Mouse (Mus musculus) heart, embryonic 12.5 days (tissue): ENCODE measurements around the gene Epha6. TPM values are rescaled to one million over a fixed set of nuclear protein-coding genes. Genes with fewer than 3 reads are reported as not detected.

Experiments used
- ATAC-seq: fragments of 200-750 bp; cut with Nextera tagmentation; 2 replicates; pipeline ENCODE4 v1.8.0; 2017; ENCODE audit warnings: moderate TSS enrichment, moderate library complexity; ENCODE audit not compliant: insufficient number of reproducible peaks, low FRiP score
- H3K27ac ChIP-seq: fragments of 300-500 bp; sonication (generic); 2 replicates; pipeline ENCODE4 v1.5.1; 2016; ENCODE audit warnings: mild to moderate bottlenecking, moderate library complexity; ENCODE audit not compliant: poor library complexity, severe bottlenecking
- H3K27me3 ChIP-seq: fragments of 300-500 bp; sonication (generic); replicated peaks from 2 replicates; pipeline ENCODE4 v1.6.1; 2016; ENCODE audit warnings: mild to moderate bottlenecking, moderate library complexity
- H3K36me3 ChIP-seq: fragments of 300-500 bp; sonication (generic); 2 replicates; pipeline ENCODE4 v1.6.1; 2016; ENCODE audit warnings: mild to moderate bottlenecking, moderate library complexity
- H3K4me1 ChIP-seq: fragments of 300-500 bp; sonication (generic); replicated peaks from 2 replicates; pipeline ENCODE4 v1.6.1; 2016; ENCODE audit warnings: mild to moderate bottlenecking
- H3K4me2 ChIP-seq: fragments of 300-500 bp; sonication (generic); 2 replicates; pipeline ENCODE4 v1.6.1; 2016; ENCODE audit warnings: mild to moderate bottlenecking, moderate library complexity
- H3K4me3 ChIP-seq: fragments of 300-500 bp; sonication (generic); 2 replicates; pipeline ENCODE4 v1.5.1; 2016; ENCODE audit warnings: mild to moderate bottlenecking
- H3K9ac ChIP-seq: fragments of 300-500 bp; sonication (generic); 2 replicates; pipeline ENCODE4 v1.6.1; 2016; ENCODE audit warnings: mild to moderate bottlenecking, moderate library complexity
- H3K9me3 ChIP-seq: fragments of 300-500 bp; sonication (generic); replicated peaks from 2 replicates; pipeline ENCODE4 v1.6.1; 2016; ENCODE audit warnings: mild to moderate bottlenecking, moderate library complexity
- WGBS: fragments of 180-500 bp; shearing (Covaris S2); methylation state at CpG from one replicate; pipeline ENCODE4 v1.1.7; 2016; 5-methylcytosine and 5-hydroxymethylcytosine counted together
- polyA plus RNA-seq: library from polyadenylated mRNA; unstranded; fragments of >200 nt; fragmentation: Nextera tagmentation; extraction: Ambion mirVana; gene quantifications from 2 replicates; pipeline ENCODE4 v1.2.1, GENCODE M21; 2016

Gene Epha6
- polyA plus RNA-seq, result not detected in 2 replicates

DNA sequence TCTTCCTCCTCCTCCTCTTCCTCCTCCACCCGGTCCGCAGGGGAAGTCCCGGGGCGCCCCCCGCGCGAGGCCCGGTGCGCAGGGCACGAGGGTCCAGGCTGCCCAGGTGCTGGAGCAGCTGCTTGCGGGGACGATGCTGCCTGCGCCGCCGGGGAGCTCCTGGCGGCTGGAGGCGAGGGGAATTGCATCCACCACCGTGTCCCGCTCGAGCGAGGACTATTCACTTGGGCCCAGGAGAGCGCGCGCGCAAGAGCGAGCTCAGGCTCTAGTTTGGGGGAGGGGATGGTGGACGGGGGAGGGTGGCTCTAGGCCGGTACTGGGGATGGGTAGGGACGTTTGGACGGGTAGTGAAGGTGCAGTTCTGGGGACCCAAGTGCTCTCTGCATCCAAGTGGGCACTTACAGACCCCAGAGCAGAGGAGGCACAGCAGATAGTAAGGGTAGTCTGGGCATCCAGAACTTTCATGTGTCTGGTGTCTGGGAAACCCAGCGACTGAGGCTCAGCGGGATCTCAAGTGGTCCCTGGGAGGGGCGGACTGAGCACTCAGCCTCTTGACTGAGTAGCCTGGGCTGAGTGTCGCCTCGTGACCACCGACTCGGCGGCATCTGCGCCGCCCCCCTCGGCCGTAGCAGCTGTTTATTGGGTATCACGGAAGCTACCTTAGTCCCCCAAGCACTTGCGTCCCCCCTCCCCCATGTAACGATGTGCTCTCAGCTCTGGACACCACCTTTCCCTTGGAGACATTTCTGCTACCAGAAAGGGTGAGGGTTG is at the start of gene Epha6:
Gene Epha6 (minus strand): TSS at position 471 of the 771 bp plus-strand sequence.
- no peak within 1 kb of the TSS for H3K27ac ChIP-seq
- H3K4me3 ChIP-seq, result peak within 1 kb of the TSS; percentile 48
- peak within 1 kb of the TSS; percentile 50; the same call in 1 of the 2 replicates for H3K9ac ChIP-seq
- peak within 1 kb of the TSS; percentile 91 for H3K4me2 ChIP-seq
- no peaks in the 10 kb centered on the region for H3K36me3 ChIP-seq
- peak; percentile 61 for ATAC-seq
- H3K9me3 ChIP-seq, result no peaks in the 10 kb centered on the region
- H3K4me1 ChIP-seq, result peaks cover 16% of the 10 kb centered on the region
- under 1% methylated on average over 44 of the region's 45 CpGs for WGBS
- H3K27me3 ChIP-seq, result peaks cover 29% of the 10 kb centered on the region

DNA sequence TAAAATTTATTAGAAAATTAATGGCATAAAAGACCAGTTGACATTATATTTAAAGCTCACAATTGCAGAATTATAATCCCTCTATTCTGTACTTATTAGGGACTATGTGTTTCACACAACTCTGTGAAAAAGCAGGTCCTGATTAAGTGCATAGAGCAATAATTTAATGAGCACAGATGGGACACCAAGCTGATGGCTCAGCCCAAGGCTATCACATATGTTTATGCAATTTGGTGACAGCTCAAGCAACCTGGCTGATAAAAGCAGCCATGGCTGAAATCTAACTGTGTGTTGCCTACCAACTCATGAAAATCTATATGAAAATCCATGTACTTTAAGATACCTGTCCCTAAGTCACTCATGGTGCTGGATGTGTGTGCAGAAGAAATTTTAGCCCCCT is 46.4 kb upstream of the Epha6 start:
- Histone ChIP-seq H3K27ac (no peak overlapping the region), H3K27me3 (no peaks in the 10 kb centered on the region), H3K4me1 (no peaks in the 10 kb centered on the region), H3K36me3 (no peaks in the 10 kb centered on the region), H3K4me3 (no peak overlapping the region), H3K4me2 (no peak overlapping the region), H3K9ac (no peak overlapping the region), H3K9me3 (no peaks in the 10 kb centered on the region)
- no peak for ATAC-seq

DNA sequence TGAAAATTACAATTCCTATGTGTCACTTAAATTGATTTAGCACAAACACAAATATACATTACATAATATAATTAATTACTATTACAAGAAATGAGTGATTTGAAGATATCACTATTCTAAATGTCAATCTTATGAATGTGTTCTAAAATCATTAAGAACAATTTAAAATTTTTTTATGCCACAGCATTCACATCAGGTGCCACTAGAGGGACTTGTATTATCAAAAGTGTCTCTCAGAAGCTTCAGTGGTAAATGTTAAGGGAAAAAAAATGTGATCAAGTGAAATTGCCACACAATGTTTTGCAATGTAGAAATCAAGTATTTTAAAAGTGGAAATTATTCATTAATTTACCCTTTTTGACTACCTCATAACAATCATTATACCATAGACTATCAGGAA is 22.8 kb upstream of the Epha6 start:
- H3K36me3 ChIP-seq, result no peaks in the 10 kb centered on the region
- no peaks in the 10 kb centered on the region for H3K27me3 ChIP-seq
- H3K4me1 ChIP-seq, result no peaks in the 10 kb centered on the region
- H3K4me3 ChIP-seq, result no peak overlapping the region
- no peak overlapping the region for H3K9ac ChIP-seq
- no peak for ATAC-seq
- H3K4me2 ChIP-seq, result no peak overlapping the region
- no peak overlapping the region for H3K27ac ChIP-seq
- H3K9me3 ChIP-seq, result no peaks in the 10 kb centered on the region

DNA sequence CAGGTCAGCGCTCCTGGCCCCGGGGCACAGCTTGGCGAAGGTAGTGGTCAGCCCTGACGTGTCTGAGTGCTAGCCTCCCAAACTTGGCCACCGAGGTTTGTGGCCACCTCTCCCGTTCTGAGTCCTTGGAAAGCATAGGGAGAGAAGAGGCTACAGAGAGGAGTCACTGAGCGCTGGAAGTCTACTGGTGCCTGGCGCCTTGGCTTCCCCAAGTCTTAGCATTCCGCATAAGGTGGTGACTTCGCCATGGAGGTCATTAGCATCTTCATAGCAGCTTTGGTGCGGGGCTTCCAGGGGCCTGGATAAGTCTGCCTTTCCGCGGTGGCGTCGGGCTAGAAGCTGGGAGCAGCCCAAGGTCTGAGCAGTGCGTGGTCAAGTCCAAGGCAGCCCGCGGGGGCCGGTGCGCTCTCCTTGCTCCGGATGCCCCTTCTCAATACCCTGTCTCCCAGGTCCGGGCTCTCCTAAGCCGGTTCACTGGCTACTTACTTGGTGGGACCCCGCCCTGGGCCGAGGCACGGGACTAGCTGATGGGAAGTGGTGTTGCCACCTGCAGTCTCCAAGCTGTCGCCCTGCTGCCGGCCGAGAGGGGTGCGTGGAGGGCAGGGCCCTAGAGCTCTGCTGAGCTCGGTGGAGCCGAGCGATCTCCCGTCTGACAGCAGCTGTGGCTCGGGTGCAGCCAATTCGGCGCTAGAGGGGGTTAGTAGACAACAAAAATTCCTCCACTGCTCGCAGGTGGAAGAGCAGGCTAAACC is 677 bp upstream of the Epha6 start:
- Histone ChIP-seq H3K9me3 (no peaks in the 10 kb centered on the region), H3K36me3 (no peaks in the 10 kb centered on the region), H3K9ac (no peak overlapping the region), H3K27ac (no peak overlapping the region), H3K4me1 (peaks cover 16% of the 10 kb centered on the region), H3K4me2 (peak overlapping the region; percentile 91), H3K27me3 (peaks cover 29% of the 10 kb centered on the region), H3K4me3 (peak overlapping the region; percentile 48)
- peak; percentile 69; the same call in 1 of the 2 replicates for ATAC-seq
- 1% methylated on average over 38 of the region's 38 CpGs for WGBS

DNA sequence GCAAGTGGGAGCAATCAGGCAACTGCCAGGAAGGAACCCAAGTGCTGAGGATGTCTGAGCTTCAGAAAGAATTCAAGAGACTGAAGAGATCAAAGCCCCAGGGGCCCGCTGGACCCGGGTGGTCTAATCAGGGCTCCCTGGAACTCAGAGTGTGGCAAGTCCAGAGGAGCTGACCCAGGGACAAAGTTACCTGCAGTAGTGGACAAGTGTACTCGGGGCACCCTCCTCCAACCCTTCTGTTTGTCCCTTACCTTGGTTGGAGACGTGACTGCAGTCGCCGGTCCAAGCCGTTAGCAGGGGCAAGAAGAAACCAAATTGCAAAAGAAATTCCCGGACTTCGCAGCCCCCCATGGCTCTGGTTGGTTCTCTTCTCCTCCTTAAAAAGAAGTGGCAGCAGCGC is 718 bp downstream of the Epha6 start:
- Histone ChIP-seq H3K4me1 (peaks cover 16% of the 10 kb centered on the region), H3K9me3 (no peaks in the 10 kb centered on the region), H3K27me3 (peaks cover 29% of the 10 kb centered on the region), H3K4me3 (peak overlapping the region; percentile 48), H3K4me2 (peak overlapping the region; percentile 91), H3K36me3 (no peaks in the 10 kb centered on the region), H3K9ac (peak overlapping the region; percentile 50; the same call in 1 of the 2 replicates), H3K27ac (no peak overlapping the region)
- 2% methylated on average over 10 of the region's 10 CpGs for WGBS
- ATAC-seq, result no peak

DNA sequence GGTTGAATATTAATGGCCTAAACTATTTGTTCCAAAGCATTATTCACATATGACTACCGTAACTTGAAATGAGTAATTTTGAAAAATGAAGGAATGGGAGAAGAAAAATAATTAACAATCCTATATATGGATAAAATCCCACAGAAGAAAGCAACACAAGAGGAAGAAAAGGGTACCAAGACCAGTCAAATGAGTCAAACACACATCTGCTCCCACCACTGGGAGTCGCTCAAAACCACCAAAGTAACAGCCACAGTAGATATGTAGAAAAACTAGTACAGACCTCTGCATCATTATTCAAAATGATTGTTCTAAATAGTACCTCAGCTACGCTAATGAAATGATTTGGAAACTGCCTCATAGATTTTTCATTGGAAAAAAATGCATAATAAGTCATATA is 20.0 kb downstream of the Epha6 start:
- no peaks in the 10 kb centered on the region for H3K27me3 ChIP-seq
- no peak overlapping the region for H3K27ac ChIP-seq
- no peak overlapping the region for H3K4me2 ChIP-seq
- no peaks in the 10 kb centered on the region for H3K4me1 ChIP-seq
- H3K4me3 ChIP-seq, result no peak overlapping the region
- no peaks in the 10 kb centered on the region for H3K9me3 ChIP-seq
- H3K9ac ChIP-seq, result no peak overlapping the region
- H3K36me3 ChIP-seq, result no peaks in the 10 kb centered on the region
- WGBS, result 74% methylated on average over 3 of the region's 3 CpGs
- ATAC-seq, result no peak

DNA sequence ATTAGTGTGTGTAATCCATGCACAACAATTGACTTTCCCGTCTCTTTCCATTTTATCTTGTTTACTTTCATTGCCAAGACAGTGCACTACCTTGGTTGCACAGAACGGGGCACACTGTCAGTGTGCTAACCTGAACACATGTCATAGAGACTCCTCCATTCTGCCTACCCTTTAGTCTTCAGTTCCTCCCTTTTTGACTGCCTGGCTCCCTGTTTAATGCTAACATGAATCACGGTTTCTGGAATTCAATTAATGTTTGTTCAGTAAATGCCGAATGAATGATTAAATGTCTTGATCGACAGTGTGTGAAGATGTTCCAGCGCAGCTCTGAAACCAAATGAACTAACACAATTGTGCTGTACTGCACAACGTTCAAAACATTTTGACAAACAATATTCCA is 20.6 kb downstream of the Epha6 start:
- Histone ChIP-seq H3K27me3 (no peaks in the 10 kb centered on the region), H3K4me3 (no peak overlapping the region), H3K9me3 (no peaks in the 10 kb centered on the region), H3K27ac (no peak overlapping the region), H3K36me3 (no peaks in the 10 kb centered on the region), H3K4me2 (no peak overlapping the region), H3K4me1 (no peaks in the 10 kb centered on the region), H3K9ac (no peak overlapping the region)
- ATAC-seq, result no peak
- 77% methylated on average over 7 of the region's 7 CpGs for WGBS

DNA sequence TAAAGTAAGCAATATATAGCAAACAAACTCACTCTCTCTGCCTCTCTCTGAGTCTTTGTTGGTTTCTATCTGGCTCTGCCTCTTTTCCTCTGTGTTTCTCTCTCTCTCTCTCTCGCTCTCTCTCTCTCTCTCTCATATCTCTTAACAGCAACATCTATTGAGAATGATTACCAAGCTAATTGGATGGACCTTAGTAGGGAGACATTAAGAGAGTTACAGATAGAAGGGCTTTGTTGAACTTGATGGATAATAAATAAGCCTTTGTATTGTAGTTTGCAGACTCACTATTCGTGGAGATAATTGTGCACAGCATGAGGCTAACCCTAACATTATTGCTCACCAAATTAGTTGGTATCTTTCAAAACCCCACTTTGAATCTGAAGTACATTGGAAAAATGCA is 34.8 kb downstream of the Epha6 start:
- Histone ChIP-seq H3K9me3 (no peaks in the 10 kb centered on the region; the same call in 1 of the 2 replicates), H3K27me3 (no peaks in the 10 kb centered on the region), H3K4me2 (no peak overlapping the region), H3K4me3 (no peak overlapping the region), H3K4me1 (no peaks in the 10 kb centered on the region), H3K27ac (no peak overlapping the region), H3K36me3 (no peaks in the 10 kb centered on the region), H3K9ac (no peak overlapping the region)
- no peak for ATAC-seq
- 76% methylated on average over 2 of the region's 2 CpGs for WGBS

DNA sequence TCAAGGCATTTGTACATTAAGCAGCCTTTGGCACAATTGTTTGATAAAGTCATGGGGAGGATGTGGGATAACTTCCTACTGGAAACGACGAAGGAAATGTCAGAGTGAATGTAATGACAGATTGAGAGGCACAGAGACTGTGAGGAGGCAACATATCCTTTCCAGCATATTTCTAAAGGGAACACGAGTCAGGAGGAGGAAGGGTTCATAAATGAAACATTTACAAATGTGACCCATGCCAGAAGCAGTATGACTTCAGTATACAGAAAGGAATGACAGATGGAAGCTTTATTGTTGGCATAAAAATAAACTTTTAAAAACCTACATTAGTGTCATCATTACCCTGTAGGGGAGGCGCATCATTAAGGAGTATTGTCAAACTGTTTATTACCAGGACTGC is 60.9 kb downstream of the Epha6 start:
- Histone ChIP-seq H3K4me3 (no peak overlapping the region), H3K27ac (no peak overlapping the region), H3K9ac (no peak overlapping the region), H3K4me2 (no peak overlapping the region), H3K9me3 (no peaks in the 10 kb centered on the region), H3K27me3 (no peaks in the 10 kb centered on the region), H3K36me3 (no peaks in the 10 kb centered on the region), H3K4me1 (no peaks in the 10 kb centered on the region)
- 56% methylated on average over 4 of the region's 4 CpGs for WGBS
- ATAC-seq, result no peak

DNA sequence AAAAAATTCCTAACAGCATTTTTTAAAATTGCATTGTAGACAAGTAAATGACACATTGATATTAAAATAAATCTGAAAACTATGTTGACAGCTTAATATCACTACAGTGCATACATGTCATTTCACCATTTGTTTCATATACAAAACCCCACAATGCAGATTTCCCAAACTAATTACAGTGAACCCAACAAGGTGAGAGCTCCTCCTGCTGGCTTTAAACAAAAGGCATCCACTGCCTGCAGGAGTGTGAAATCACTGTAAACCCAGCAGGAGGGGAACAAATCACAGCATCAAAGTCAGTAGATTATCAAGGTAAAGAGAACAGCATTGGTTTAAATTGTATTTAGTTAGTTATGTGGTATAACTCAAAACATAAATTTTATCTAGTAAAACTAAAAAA is 67.1 kb downstream of the Epha6 start:
- no peak overlapping the region for H3K27ac ChIP-seq
- ATAC-seq, result no peak
- no peak overlapping the region for H3K4me3 ChIP-seq
- no peaks in the 10 kb centered on the region for H3K36me3 ChIP-seq
- H3K4me2 ChIP-seq, result no peak overlapping the region
- no peaks in the 10 kb centered on the region for H3K9me3 ChIP-seq
- H3K27me3 ChIP-seq, result no peaks in the 10 kb centered on the region
- no peak overlapping the region for H3K9ac ChIP-seq
- H3K4me1 ChIP-seq, result no peaks in the 10 kb centered on the region

DNA sequence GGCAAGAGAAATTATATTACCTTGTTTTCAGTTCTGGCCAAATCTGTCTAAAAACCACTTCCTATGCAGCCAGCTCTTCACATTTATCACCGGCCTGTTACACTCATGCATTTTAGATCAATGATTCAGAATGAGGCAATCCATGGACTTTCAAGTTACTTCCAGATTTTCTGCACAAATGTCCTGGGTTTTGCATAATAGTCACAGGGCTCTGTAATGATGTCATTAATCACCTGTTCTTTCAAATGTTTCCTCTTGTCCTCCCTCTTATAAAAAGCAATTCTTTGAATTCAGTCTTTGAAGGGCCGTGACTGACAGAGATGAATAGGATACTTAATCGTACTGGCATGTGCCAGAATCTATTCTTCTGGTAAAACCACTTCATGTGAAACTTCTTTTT is 95.6 kb downstream of the Epha6 start:
- Histone ChIP-seq H3K36me3 (no peaks in the 10 kb centered on the region), H3K4me3 (no peak overlapping the region), H3K27ac (no peak overlapping the region), H3K4me1 (no peaks in the 10 kb centered on the region), H3K9me3 (no peaks in the 10 kb centered on the region), H3K4me2 (no peak overlapping the region), H3K27me3 (no peaks in the 10 kb centered on the region), H3K9ac (no peak overlapping the region)
- no peak for ATAC-seq
- 80% methylated on average over 3 of the region's 3 CpGs for WGBS
